Mouse (Mus musculus): ENCODE results near the gene Kdm2a. TPM values are rescaled to one million over a fixed set of nuclear protein-coding genes. Genes with fewer than 3 reads are reported as not detected.

Kdm2a gene
- total RNA-seq, 2 experiments from 2014 or later, result 57.1 to 59.1 TPM

GRCm38 (mm10) chr19:4298322-4299121 lies 99.6 kb downstream of the Kdm2a start:
- DNase-seq, result no peak

- no peak for DNase-seq
Measured at GRCm38 (mm10) chr19:4297851-4298250, 100.2 kb downstream of the Kdm2a start.

GRCm38 (mm10) chr19:4296611-4297010 lies 101.5 kb downstream of the Kdm2a start:
- DNase-seq, result no peak

- DNase-seq, result no peak
Measured at GRCm38 (mm10) chr19:4295391-4295790, 102.7 kb downstream of the Kdm2a start.

- DNase-seq, result peak; percentile 64
Measured at GRCm38 (mm10) chr19:4294381-4295097, 103.5 kb downstream of the Kdm2a start.

GRCm38 (mm10) chr19:4291161-4291560 lies 106.9 kb downstream of the Kdm2a start:
- DNase-seq, result no peak

GRCm38 (mm10) chr19:4290749-4291148 lies 107.3 kb downstream of the Kdm2a start:
- DNase-seq, result no peak

- no peak for DNase-seq
Measured at GRCm38 (mm10) chr19:4283653-4284052, 114.4 kb downstream of the Kdm2a start.

GRCm38 (mm10) chr19:4282898-4283553 lies 115.1 kb downstream of the Kdm2a start, which contains the start of gene Ankrd13d:
Gene Ankrd13d, minus strand, starts transcription at chr19:4283137.
- DNase-seq, result peak; percentile 87

GRCm38 (mm10) chr19:4280425-4280824 lies 117.7 kb downstream of the Kdm2a start:
- DNase-seq, result no peak

- no peak for DNase-seq
Measured at GRCm38 (mm10) chr19:4279487-4279886, 118.6 kb downstream of the Kdm2a start.

GRCm38 (mm10) chr19:4270972-4271371 lies 127.1 kb downstream of the Kdm2a start:
- no peak for DNase-seq

GRCm38 (mm10) chr19:4270187-4270586 lies 127.9 kb downstream of the Kdm2a start:
- no peak for DNase-seq

- peak; percentile 65 for DNase-seq
Measured at GRCm38 (mm10) chr19:4268566-4269361, 129.3 kb downstream of the Kdm2a start, which contains the start of gene Ssh3. Gene Ssh3, minus strand, starts transcription at chr19:4269180.

- no peak for DNase-seq
Measured at GRCm38 (mm10) chr19:4265956-4266355, 132.1 kb downstream of the Kdm2a start.

Other genes with a start within 250 kb of the Kdm2a start
- 10 to 100 TPM; 74.6 to 74.8 TPM for gene Coro1b, start 249.7 kb downstream of the Kdm2a start, total RNA-seq (2021)
- 1 to 10 TPM; 2.0 to 2.2 TPM for gene Ptprcap, start 244.7 kb downstream of the Kdm2a start, total RNA-seq (2021)
- gene Rps6kb2, start 234.9 kb downstream of the Kdm2a start, total RNA-seq (2021), result 10 to 100 TPM; 26.0 to 26.3 TPM
- 10 to 100 TPM; 46.7 to 49.0 TPM for gene Carns1, start 222.8 kb downstream of the Kdm2a start, total RNA-seq (2021)
- 1 to 10 TPM; 2.0 to 2.1 TPM for gene Tbc1d10c, start 207.0 kb downstream of the Kdm2a start, total RNA-seq (2021)
- 100 to 1,000 TPM; 481 to 484 TPM for gene Ppp1ca, start 206.2 kb downstream of the Kdm2a start, total RNA-seq (2021)
- 1 to 10 TPM; 8.3 to 8.4 TPM for gene Rad9a, start 196.6 kb downstream of the Kdm2a start, total RNA-seq (2021)
- 1 to 10 TPM; 2.1 to 2.7 TPM for gene Clcf1, start 184.0 kb downstream of the Kdm2a start, total RNA-seq (2021)
- not detected for gene AC109138.7, start 183.9 kb downstream of the Kdm2a start, total RNA-seq (2021)
- gene Pold4, start 166.4 kb downstream of the Kdm2a start, total RNA-seq (2021), result 10 to 100 TPM; 11.0 to 11.2 TPM
- gene Ssh3, start 129.1 kb downstream of the Kdm2a start, total RNA-seq (2021), result 1 to 10 TPM; 8.4 to 9.0 TPM
- 1 to 10 TPM; 1.1 to 1.3 TPM for gene Ankrd13d, start 115.1 kb downstream of the Kdm2a start, total RNA-seq (2021)
- 10 to 100 TPM; 46.2 to 54.0 TPM for gene Grk2, start 92.1 kb downstream of the Kdm2a start, total RNA-seq (2021)
- gene Rhod, start 41.1 kb upstream of the Kdm2a start, total RNA-seq (2021), result 10 to 100 TPM; 11.4 to 12.1 TPM
- under 1 TPM; 0.74 to 0.98 TPM for gene Syt12, start 79.2 kb upstream of the Kdm2a start, total RNA-seq (2021)
- not detected for gene 2010003K11Rik, start 100.3 kb upstream of the Kdm2a start, total RNA-seq (2021)
- gene Pcx, start 112.2 kb upstream of the Kdm2a start, total RNA-seq (2021), result 1 to 10 TPM; 6.9 to 8.8 TPM
- 10 to 100 TPM; 19.1 to 20.5 TPM for gene Lrfn4, start 217.4 kb upstream of the Kdm2a start, total RNA-seq (2021)
- gene Rce1, start 227.4 kb upstream of the Kdm2a start, total RNA-seq (2021), result 10 to 100 TPM; 16.1 to 18.0 TPM